Mouse (Mus musculus): ENCODE results near the gene Poc1b.

DNA sequence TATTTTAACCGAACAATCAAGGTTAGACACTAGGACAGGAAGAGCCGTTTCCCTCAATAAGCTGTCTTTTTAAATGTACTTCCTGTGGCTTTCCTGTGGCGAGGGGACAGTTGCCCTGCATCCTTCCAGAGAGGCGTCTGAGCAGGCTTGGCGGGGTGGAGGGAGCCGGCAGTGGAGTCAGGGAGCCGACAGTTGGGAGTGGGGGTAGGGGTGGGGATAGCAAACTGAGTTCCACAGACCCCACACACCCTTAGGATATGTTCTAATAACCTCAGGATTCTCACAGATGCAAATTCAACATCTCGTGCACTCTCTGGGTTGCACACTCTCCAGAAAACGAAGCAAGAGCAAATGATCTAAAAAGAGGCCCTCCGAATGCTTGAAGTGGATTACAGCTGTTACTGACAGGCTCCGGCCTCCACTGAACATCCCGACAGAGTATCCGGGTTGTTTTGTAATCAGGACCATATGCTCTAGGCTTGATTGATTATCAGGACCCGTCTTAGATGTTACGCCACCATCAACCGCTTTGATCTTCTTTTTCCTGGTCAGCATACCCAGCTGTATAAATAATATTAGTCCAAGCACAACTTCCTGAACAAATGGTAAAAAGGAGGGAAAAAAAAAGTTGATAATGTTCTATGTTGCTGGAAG is 122.3 kb downstream of the Poc1b start:
- TF ChIP-seq CTCF (IDR thresholded peaks at IDR 0.05; ENCODE audit: control insufficient read depth, insufficient read depth, low read length) (no peak), POLR2A (IDR thresholded peaks at IDR 0.05; ENCODE audit: borderline replicate concordance, control insufficient read depth, low read depth, low read length) (no peak)

Measured in bone marrow, adult 2 months (tissue).